Mouse (Mus musculus): ENCODE measurements around the gene Mrpl30. TPM values are rescaled to one million over a fixed set of nuclear protein-coding genes. Genes with fewer than 3 reads are reported as not detected.

Mrpl30 gene
- total RNA-seq (2021), result 100 to 1,000 TPM; 186 to 276 TPM
- long read RNA-seq, experiment 1, transcript Mrpl30-201 (6 exons, 969 nt), result major isoform, 26 of 54 reads
- long read RNA-seq, experiment 1, partial matches to known transcripts, result 0 of 54 reads
- long read RNA-seq, experiment 1, other reads (novel, unspliced or antisense), result 22 of 54 reads
- long read RNA-seq, experiment 2, transcript Mrpl30-205 (5 exons, 662 nt), result minor isoform, 25 of 192 reads
- long read RNA-seq, experiment 2, transcript Mrpl30-201 (6 exons, 969 nt), result major isoform, 61 of 192 reads
- long read RNA-seq, experiment 2, partial matches to known transcripts, result 0 of 192 reads
- long read RNA-seq, experiment 2, other reads (novel, unspliced or antisense), result 103 of 192 reads

DNA sequence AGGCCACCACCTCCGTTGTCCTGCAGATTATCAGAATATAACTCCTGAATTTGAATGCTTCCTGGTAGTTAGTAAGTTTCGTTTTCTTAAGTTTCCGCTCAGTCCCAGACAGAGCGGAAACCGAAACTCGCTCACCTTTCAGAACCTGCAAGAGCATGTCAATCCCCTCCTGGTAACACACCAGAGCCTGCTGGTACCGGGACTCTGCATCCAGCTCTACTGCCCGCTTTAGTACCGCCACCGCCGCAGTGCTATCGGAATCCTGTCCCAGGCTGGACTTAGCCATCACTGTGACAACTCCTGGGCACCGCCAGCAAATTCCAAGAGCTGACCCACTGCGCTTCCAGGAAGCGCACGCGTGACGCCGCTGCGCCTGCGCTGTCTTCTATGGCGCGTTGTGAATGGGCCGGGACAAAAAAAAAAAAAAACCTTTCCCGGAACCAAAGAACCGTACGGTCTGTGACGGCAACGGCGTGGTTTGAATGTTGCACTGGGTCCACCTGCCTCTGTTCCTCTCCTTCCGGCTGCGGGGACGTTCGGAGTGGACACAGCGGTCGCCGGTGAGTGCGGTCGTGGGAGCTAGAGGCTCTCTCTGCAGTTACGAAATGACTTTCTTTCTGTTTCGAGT is at the start of gene Mrpl30, which contains the start of gene Mitd1:
TSS of gene Mrpl30 (plus strand) at position 453 of the 628 bp plus-strand sequence.
TSS of gene Mitd1 (minus strand) at position 387 of the 628 bp plus-strand sequence.
- peak; percentile 86 to 88 for DNase-seq (ENCODE audit: low spot score in 2 of 2)

- no peak for DNase-seq (ENCODE audit: low spot score in 2 of 2)
These were observed 43.4 kb upstream of the Mrpl30 start for GRCm38 (mm10) chr1:37846878-37847277.

- DNase-seq (ENCODE audit: low spot score in 2 of 2), result no peak
These were observed 39.6 kb upstream of the Mrpl30 start for GRCm38 (mm10) chr1:37850696-37851095.

DNA sequence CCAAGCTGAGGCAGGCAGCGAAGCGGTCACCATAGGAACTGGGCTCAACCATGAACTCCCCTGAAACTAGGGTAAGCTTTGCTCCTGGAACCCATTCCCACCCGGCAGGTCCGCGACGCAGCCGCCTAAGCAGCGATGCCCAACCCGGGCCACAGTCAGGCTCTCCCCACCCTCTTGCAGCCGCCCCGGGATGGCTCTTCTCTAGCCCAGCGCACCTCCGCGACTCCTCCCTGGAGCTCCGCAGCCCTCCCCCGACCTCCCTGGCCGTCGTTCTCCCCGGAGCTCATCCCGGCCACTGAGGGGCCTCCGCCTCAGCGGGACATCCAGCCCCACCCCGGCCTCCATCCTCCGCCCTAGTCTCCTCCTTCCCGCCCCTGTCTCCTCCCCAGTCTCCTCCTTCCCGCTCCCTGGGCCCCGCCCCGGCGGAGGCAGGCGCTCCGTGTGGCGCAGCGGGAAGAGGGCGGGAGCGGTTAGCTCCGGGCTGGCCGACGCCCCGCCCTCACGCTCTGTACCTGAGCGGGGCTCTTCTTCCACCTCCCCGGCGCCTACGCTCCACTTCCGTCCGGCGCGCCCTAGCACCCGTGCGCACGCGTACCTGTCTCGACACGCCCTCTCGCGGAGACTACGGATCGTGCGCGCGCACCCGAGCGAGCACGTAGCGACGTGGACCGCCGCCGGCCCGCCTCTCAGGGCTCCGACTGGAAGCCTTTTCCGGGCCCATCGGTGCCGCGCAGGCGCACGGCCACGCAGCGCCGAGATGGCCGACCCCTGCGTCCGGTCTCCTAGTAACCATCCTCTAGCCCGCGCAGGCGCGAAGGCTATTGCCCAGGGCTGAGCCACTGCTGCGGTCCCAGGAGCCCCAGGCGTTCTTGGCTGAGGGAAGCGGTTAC is 25.5 kb upstream of the Mrpl30 start:
- DNase-seq (ENCODE audit: low spot score in 2 of 2), result peak; percentile 98

- DNase-seq (ENCODE audit: low spot score in 2 of 2), result no peak
These were observed 24.7 kb upstream of the Mrpl30 start for GRCm38 (mm10) chr1:37865401-37866215.

DNA sequence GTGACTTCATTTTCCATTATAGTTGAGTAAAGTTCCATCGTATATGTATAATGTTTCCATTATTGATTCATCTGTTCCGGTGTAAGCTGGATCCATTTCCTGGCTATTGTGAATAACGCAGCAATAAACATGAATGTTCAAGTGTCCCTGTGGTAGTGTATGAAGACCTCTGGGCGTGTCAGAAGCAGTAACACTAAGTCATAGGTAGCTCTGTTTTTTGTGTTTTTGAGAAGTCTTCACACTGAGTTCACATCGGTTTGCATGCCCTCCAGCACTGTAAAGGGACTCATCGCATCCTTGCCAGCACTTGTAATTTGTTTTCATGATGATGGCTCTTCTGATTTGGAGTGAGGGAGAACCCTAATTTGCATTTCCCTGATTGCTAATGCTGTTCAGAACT is 24.0 kb upstream of the Mrpl30 start, which contains the start of gene Tsga10:
TSS of gene Tsga10 (minus strand) at position 144 of the 400 bp plus-strand sequence.
- no peak for DNase-seq (ENCODE audit: low spot score in 2 of 2)

GRCm38 (mm10) chr1:37867056-37867455 is 23.2 kb upstream of the Mrpl30 start:
- DNase-seq (ENCODE audit: low spot score in 2 of 2), result peak; percentile 48 to 56

DNA sequence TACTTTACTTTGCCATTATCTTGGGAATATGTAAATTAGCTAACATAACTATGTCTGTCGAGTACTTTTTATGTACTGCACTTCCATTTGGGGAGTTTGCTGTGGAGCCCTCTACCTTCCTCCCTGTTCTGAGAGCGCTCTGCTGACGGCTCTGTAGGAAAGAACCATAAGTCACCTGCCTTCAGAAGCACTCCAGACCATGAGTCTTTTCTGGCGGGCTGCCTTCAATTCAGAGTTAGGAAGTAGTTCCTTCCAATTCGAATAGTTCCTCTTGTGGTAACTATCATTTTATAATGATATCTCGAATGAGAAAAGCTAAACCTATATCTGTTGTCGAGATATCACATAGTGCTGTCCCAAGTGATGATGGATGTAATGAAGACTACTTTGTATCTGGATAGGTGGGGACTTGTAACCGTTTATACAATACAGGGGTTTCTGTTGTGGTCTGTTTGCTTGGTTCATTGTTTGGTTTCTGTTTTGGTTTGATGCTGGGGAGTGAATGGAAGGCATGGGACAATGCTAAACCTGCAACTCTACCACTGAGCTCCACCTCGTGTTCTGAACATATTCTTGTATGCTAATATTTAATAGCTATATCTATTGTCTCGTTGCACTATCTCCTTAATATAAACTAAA is 22.5 kb upstream of the Mrpl30 start:
- DNase-seq (ENCODE audit: low spot score in 2 of 2), result no peak

GRCm38 (mm10) chr1:37868640-37869039 is 21.6 kb upstream of the Mrpl30 start:
- DNase-seq (ENCODE audit: low spot score in 2 of 2), result no peak

- DNase-seq (ENCODE audit: low spot score in 2 of 2), result no peak
These were observed 20.9 kb upstream of the Mrpl30 start for GRCm38 (mm10) chr1:37869362-37869761.

GRCm38 (mm10) chr1:37871704-37872103 is 18.6 kb upstream of the Mrpl30 start, which contains the start of gene Lipt1:
Lipt1 (plus strand) TSS chr1:37871738.
- DNase-seq (ENCODE audit: low spot score in 2 of 2), result no peak

DNA sequence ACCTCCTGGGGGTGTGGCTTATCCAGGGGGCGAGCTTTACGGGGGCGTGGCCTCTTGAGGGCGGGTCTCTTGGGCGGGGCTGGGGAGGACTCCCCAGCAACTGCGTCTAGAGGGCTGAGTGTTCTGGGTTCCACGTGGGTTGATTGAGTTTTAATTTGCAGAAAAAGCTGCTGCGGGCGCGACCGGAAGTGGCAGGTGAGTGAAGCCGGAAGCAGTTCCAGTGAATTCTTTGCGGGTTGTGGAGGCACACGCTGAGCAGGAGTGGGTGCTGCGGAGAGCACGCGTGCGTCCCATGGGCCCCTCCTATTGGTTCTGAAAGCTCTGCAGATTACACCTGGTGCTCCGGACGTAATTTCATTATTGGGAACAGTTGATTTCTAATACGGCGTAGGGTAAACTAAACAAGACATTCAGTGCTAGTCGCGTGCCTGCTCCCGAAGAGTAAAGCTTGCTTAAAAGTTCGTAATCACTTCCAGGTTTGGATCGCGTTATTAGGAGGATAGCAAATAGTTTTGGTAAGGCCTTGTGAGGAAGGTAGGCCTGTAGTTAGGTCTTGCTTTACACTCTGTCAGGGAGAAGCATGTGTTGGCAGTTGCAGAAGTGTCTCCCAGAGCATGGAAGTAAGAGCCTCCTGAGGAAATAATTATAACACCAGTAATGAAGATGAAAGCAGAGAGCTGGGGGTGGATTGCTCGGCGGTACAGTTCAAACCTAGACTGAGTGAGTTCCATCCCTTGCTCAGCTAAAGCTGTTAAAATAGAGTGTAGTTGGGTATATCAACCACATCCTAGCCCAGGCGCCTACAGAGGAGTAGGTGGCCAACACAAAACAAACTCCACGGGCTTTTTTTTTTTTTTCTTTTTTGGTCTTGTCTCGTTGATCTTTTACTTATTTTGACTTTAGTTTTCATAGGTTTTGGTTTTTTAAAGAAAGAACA is 17.9 kb upstream of the Mrpl30 start:
- DNase-seq (ENCODE audit: low spot score in 2 of 2), result peak; percentile 72 to 78

DNA sequence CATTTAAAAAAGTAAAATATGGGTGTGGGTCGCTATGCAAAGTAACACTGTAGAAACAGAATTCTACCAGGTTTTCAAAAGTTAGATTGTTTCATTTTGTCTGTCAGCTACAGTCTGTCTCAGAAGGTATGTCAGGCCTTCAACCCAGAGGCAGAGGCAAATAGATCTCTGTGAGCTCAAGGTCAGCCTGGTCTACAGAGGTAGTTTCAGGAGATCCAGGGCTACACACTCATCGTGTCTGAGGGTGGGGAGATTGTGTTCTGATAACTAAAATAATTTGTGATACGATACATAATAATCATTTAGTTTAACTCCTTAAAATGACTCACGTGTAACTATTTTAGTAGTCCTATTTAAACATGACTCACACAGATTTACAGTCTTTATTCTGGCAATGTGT is 17.1 kb upstream of the Mrpl30 start:
- DNase-seq (ENCODE audit: low spot score in 2 of 2), result no peak

GRCm38 (mm10) chr1:37877736-37878460 is 12.4 kb upstream of the Mrpl30 start:
- no peak for DNase-seq (ENCODE audit: low spot score in 2 of 2)

GRCm38 (mm10) chr1:37883411-37883810 is 6.9 kb upstream of the Mrpl30 start:
- no peak for DNase-seq (ENCODE audit: low spot score in 2 of 2)

GRCm38 (mm10) chr1:37884451-37884850 is 5.8 kb upstream of the Mrpl30 start:
- DNase-seq (ENCODE audit: low spot score in 2 of 2), result no peak

GRCm38 (mm10) chr1:37889206-37889605 is 1.1 kb upstream of the Mrpl30 start:
- no peak for DNase-seq (ENCODE audit: low spot score in 2 of 2)

- no peak for DNase-seq (ENCODE audit: low spot score in 2 of 2)
These were observed 1.1 kb downstream of the Mrpl30 start for GRCm38 (mm10) chr1:37891400-37891799.
